Mouse (Mus musculus): ENCODE data around the gene Clint1. TPM values are rescaled to one million over a fixed set of nuclear protein-coding genes. Genes with fewer than 3 reads are reported as not detected.

Clint1 gene
- polyA plus RNA-seq, 1 experiment from 2014 or later = 86.3 TPM

DNA sequence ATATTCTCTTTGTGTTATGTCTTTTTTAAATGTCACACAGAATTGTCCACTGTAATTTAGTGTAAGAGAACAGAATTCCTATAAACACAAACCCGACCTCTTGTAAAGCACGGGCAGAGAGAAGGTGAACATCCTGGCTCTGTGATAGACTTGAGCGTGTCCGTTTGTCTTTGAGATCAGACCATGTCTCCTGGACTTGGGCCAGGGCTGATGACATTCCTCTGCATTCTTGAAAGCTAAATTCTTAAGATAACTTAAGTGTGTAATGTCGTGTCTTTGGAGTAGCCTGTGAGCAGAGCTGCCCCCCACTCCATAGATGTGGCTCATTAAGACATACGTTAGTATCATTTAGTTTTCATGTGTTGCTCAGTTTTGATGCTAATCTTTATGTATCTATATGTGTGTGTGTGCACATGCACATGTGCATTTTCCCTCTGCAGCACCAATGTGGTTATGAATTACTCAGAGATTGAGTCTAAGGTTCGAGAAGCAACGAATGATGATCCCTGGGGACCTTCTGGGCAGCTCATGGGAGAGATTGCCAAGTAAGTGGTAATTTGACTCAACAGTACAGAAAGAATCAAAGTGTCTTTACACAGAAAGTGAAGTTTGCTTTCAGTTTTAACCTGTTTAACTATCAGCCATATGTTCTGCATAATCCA, 31.6 kb downstream of the Clint1 start:
- 53% methylated on average over 8 of the region's 8 CpGs for WGBS
- H3K9ac ChIP-seq (ENCODE audit: low read depth, low read length) = no peak overlapping the region
- no peaks in the 10 kb centered on the region for H3K27me3 ChIP-seq (ENCODE audit: control insufficient read depth, insufficient read depth, low read length)
- H3K4me1 ChIP-seq (ENCODE audit: control insufficient read depth, insufficient read depth, low read length) = peaks cover 14% of the 10 kb centered on the region; the same call in 1 of the 2 replicates
- peaks cover 32% of the 10 kb centered on the region for H3K36me3 ChIP-seq (ENCODE audit: control insufficient read depth, insufficient read depth, low read length)
- no peak overlapping the region for H3K4me2 ChIP-seq (replicated peaks; ENCODE audit: low read depth, low read length)
- H3K4me3 ChIP-seq (ENCODE audit: low read length) = no peak overlapping the region
- H3K27ac ChIP-seq (ENCODE audit: low read depth, low read length) = no peak overlapping the region
- H3K9me3 ChIP-seq (ENCODE audit: control insufficient read depth, low read length) = no peaks in the 10 kb centered on the region
- ATAC-seq (ENCODE audit: low FRiP score, low TSS enrichment) = no peak

GRCm38 (mm10) chr11:45884029-45884428, 32.2 kb downstream of the Clint1 start:
- H3K9me3 ChIP-seq (ENCODE audit: control insufficient read depth, low read length) = no peaks in the 10 kb centered on the region
- peaks cover 14% of the 10 kb centered on the region; the same call in 1 of the 2 replicates for H3K4me1 ChIP-seq (ENCODE audit: control insufficient read depth, insufficient read depth, low read length)
- H3K27me3 ChIP-seq (ENCODE audit: control insufficient read depth, insufficient read depth, low read length) = no peaks in the 10 kb centered on the region
- no peak overlapping the region for H3K9ac ChIP-seq (ENCODE audit: low read depth, low read length)
- no peak overlapping the region for H3K4me3 ChIP-seq (ENCODE audit: low read length)
- peaks cover 34% of the 10 kb centered on the region for H3K36me3 ChIP-seq (ENCODE audit: control insufficient read depth, insufficient read depth, low read length)
- H3K27ac ChIP-seq (ENCODE audit: low read depth, low read length) = no peak overlapping the region
- no peak for ATAC-seq (ENCODE audit: low FRiP score, low TSS enrichment)
- 51% methylated on average over 4 of the region's 4 CpGs for whole genome bisulfite sequencing
- no peak overlapping the region for H3K4me2 ChIP-seq (replicated peaks; ENCODE audit: low read depth, low read length)

DNA sequence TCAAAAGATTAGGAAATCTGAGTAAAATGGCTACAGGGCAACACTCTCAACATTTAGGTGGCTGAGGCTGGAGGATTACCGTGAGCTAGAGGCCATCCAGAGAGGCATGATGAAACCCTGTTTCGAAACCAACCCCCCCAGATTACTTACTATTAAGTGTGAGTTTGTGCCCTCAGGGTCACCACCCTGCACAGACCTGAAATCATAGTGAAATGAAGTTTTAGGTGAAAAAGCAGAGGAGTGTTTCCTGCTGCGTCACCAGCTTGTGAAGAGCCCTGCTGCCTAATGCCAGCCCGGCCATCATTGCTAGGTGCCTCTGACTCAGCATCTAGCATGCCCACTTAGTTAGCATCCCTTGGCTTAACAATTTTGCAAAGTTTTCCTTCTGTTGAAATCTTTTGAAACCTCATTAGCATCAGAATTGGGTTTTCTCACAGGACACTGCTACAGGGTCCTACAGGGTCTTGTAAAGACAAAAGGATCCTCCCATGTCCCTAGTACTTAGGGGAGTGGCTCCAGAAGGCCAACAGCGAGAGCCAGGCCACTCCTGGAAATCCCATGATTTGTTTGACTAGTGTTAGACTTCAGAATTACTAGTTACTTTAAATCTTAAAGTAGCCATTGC, 33.9 kb downstream of the Clint1 start:
- H3K4me3 ChIP-seq (ENCODE audit: low read length) = no peak overlapping the region
- WGBS = 83% methylated on average over 5 of the region's 5 CpGs
- no peak for ATAC-seq (ENCODE audit: low FRiP score, low TSS enrichment)
- no peak overlapping the region for H3K9ac ChIP-seq (ENCODE audit: low read depth, low read length)
- no peak overlapping the region for H3K4me2 ChIP-seq (replicated peaks; ENCODE audit: low read depth, low read length)
- no peaks in the 10 kb centered on the region for H3K27me3 ChIP-seq (ENCODE audit: control insufficient read depth, insufficient read depth, low read length)
- no peaks in the 10 kb centered on the region for H3K9me3 ChIP-seq (ENCODE audit: control insufficient read depth, low read length)
- no peak overlapping the region for H3K27ac ChIP-seq (ENCODE audit: low read depth, low read length)
- peaks cover 50% of the 10 kb centered on the region for H3K36me3 ChIP-seq (ENCODE audit: control insufficient read depth, insufficient read depth, low read length)
- peaks cover 12% of the 10 kb centered on the region; the same call in 1 of the 2 replicates for H3K4me1 ChIP-seq (ENCODE audit: control insufficient read depth, insufficient read depth, low read length)

DNA sequence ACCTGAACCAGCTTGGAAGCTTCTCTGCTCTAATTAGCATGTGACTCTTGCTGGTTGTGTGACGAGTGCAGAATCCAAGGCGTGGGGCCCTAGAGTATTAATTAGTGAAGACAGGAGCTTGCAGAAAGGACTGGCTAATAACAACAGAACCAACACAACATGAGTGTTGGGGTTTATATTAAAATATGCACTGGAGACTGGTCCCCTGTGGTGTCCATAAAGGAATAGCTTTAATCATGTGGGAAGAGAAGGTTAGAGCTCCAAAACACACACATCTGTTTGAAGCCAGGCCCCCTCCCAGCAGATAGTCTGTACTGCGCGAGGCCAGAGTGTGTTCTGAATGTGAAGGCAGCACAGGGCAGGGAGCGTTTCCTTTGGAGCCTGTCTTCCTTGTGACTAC, 34.7 kb downstream of the Clint1 start:
- no peak overlapping the region for H3K27ac ChIP-seq (ENCODE audit: low read depth, low read length)
- WGBS = 93% methylated on average over 5 of the region's 5 CpGs
- no peak overlapping the region for H3K4me3 ChIP-seq (ENCODE audit: low read length)
- peaks cover 58% of the 10 kb centered on the region for H3K36me3 ChIP-seq (ENCODE audit: control insufficient read depth, insufficient read depth, low read length)
- H3K4me1 ChIP-seq (ENCODE audit: control insufficient read depth, insufficient read depth, low read length) = peaks cover 9% of the 10 kb centered on the region; the same call in 1 of the 2 replicates
- no peaks in the 10 kb centered on the region for H3K27me3 ChIP-seq (ENCODE audit: control insufficient read depth, insufficient read depth, low read length)
- no peak overlapping the region for H3K4me2 ChIP-seq (replicated peaks; ENCODE audit: low read depth, low read length)
- H3K9ac ChIP-seq (ENCODE audit: low read depth, low read length) = no peak overlapping the region
- no peaks in the 10 kb centered on the region for H3K9me3 ChIP-seq (ENCODE audit: control insufficient read depth, low read length)
- ATAC-seq (ENCODE audit: low FRiP score, low TSS enrichment) = no peak

DNA sequence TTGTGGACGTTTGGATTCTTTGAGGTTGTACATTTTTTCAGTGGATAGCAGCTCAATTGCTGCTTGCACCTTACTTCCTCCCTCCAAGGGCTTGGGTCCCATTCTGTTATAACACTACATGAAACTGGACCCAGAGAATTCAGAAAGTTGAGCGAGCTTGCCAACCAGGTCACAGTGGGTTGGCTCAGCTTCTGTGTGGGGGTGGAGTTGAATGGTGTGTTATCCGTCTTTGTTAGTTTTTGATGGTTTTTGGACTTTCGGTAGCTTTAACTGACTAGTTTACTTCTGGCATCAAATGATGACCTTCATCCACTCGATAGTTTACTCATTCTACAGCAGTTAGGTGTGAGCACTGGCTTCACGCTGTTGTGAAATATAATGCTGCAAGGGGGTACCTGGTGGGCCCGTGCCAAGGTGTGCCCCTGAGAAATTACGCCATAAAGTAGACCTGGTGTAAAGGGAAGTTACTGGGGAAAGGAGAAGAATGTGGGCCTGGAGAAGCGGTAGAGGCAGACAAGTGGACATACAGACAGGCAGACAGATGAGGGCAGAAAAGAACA, 36.7 kb downstream of the Clint1 start:
- no peak overlapping the region for H3K27ac ChIP-seq (ENCODE audit: low read depth, low read length)
- H3K4me1 ChIP-seq (ENCODE audit: control insufficient read depth, insufficient read depth, low read length) = 0 out of 2 replicates have a peak, but pooled peaks cover 4% of the 10 kb centered on the region
- no peak overlapping the region for H3K4me3 ChIP-seq (ENCODE audit: low read length)
- ATAC-seq (ENCODE audit: low FRiP score, low TSS enrichment) = no peak
- 90% methylated on average over 9 of the region's 9 CpGs for WGBS
- no peak overlapping the region for H3K4me2 ChIP-seq (replicated peaks; ENCODE audit: low read depth, low read length)
- no peaks in the 10 kb centered on the region for H3K9me3 ChIP-seq (ENCODE audit: control insufficient read depth, low read length)
- no peak overlapping the region for H3K9ac ChIP-seq (ENCODE audit: low read depth, low read length)
- no peaks in the 10 kb centered on the region for H3K27me3 ChIP-seq (ENCODE audit: control insufficient read depth, insufficient read depth, low read length)
- peaks cover 77% of the 10 kb centered on the region for H3K36me3 ChIP-seq (ENCODE audit: control insufficient read depth, insufficient read depth, low read length)

- H3K9me3 ChIP-seq (ENCODE audit: control insufficient read depth, low read length) = no peaks in the 10 kb centered on the region
- no peak overlapping the region for H3K4me3 ChIP-seq (ENCODE audit: low read length)
- peaks cover 90% of the 10 kb centered on the region for H3K36me3 ChIP-seq (ENCODE audit: control insufficient read depth, insufficient read depth, low read length)
- no peak overlapping the region for H3K9ac ChIP-seq (ENCODE audit: low read depth, low read length)
- H3K27me3 ChIP-seq (ENCODE audit: control insufficient read depth, insufficient read depth, low read length) = no peaks in the 10 kb centered on the region
- ATAC-seq (ENCODE audit: low FRiP score, low TSS enrichment) = no peak
- WGBS = 85% methylated on average over 3 of the region's 3 CpGs
- H3K4me1 ChIP-seq (ENCODE audit: control insufficient read depth, insufficient read depth, low read length) = no peaks in the 10 kb centered on the region
- no peak overlapping the region for H3K4me2 ChIP-seq (replicated peaks; ENCODE audit: low read depth, low read length)
- no peak overlapping the region for H3K27ac ChIP-seq (ENCODE audit: low read depth, low read length)
Measured at GRCm38 (mm10) chr11:45889981-45890380, 38.1 kb downstream of the Clint1 start.

- Histone ChIP-seq H3K9me3 (ENCODE audit: control insufficient read depth, low read length) (no peaks in the 10 kb centered on the region), H3K4me1 (ENCODE audit: control insufficient read depth, insufficient read depth, low read length) (no peaks in the 10 kb centered on the region), H3K27ac (ENCODE audit: low read depth, low read length) (no peak overlapping the region), H3K9ac (ENCODE audit: low read depth, low read length) (no peak overlapping the region), H3K36me3 (ENCODE audit: control insufficient read depth, insufficient read depth, low read length) (peaks cover 92% of the 10 kb centered on the region), H3K4me3 (ENCODE audit: low read length) (no peak overlapping the region), H3K4me2 (replicated peaks; ENCODE audit: low read depth, low read length) (no peak overlapping the region), H3K27me3 (ENCODE audit: control insufficient read depth, insufficient read depth, low read length) (no peaks in the 10 kb centered on the region)
- no peak for ATAC-seq (ENCODE audit: low FRiP score, low TSS enrichment)
- 89% methylated on average over 20 of the region's 20 CpGs for WGBS
Measured at GRCm38 (mm10) chr11:45890423-45890822, 38.6 kb downstream of the Clint1 start.

- H3K4me3 ChIP-seq (ENCODE audit: low read length) = no peak overlapping the region
- H3K27me3 ChIP-seq (ENCODE audit: control insufficient read depth, insufficient read depth, low read length) = no peaks in the 10 kb centered on the region
- no peak overlapping the region for H3K9ac ChIP-seq (ENCODE audit: low read depth, low read length)
- no peaks in the 10 kb centered on the region for H3K4me1 ChIP-seq (ENCODE audit: control insufficient read depth, insufficient read depth, low read length)
- no peak for ATAC-seq (ENCODE audit: low FRiP score, low TSS enrichment)
- no peak overlapping the region for H3K27ac ChIP-seq (ENCODE audit: low read depth, low read length)
- WGBS = 92% methylated on average over 5 of the region's 5 CpGs
- no peak overlapping the region for H3K4me2 ChIP-seq (replicated peaks; ENCODE audit: low read depth, low read length)
- H3K36me3 ChIP-seq (ENCODE audit: control insufficient read depth, insufficient read depth, low read length) = peaks cover 90% of the 10 kb centered on the region
- H3K9me3 ChIP-seq (ENCODE audit: control insufficient read depth, low read length) = no peaks in the 10 kb centered on the region
Measured at GRCm38 (mm10) chr11:45892861-45893360, 41.1 kb downstream of the Clint1 start.

- H3K4me2 ChIP-seq (replicated peaks; ENCODE audit: low read depth, low read length) = no peak overlapping the region
- H3K9ac ChIP-seq (ENCODE audit: low read depth, low read length) = no peak overlapping the region
- no peaks in the 10 kb centered on the region for H3K4me1 ChIP-seq (ENCODE audit: control insufficient read depth, insufficient read depth, low read length)
- H3K9me3 ChIP-seq (ENCODE audit: control insufficient read depth, low read length) = no peaks in the 10 kb centered on the region
- no peak for ATAC-seq (ENCODE audit: low FRiP score, low TSS enrichment)
- WGBS = 94% methylated on average over 2 of the region's 2 CpGs
- H3K27me3 ChIP-seq (ENCODE audit: control insufficient read depth, insufficient read depth, low read length) = no peaks in the 10 kb centered on the region
- peaks cover 71% of the 10 kb centered on the region for H3K36me3 ChIP-seq (ENCODE audit: control insufficient read depth, insufficient read depth, low read length)
- no peak overlapping the region for H3K27ac ChIP-seq (ENCODE audit: low read depth, low read length)
- no peak overlapping the region for H3K4me3 ChIP-seq (ENCODE audit: low read length)
Measured at GRCm38 (mm10) chr11:45897392-45897791, 45.5 kb downstream of the Clint1 start.
